ENCODE assay signal across 30 mouse cellular contexts in the genomic region with DNA sequence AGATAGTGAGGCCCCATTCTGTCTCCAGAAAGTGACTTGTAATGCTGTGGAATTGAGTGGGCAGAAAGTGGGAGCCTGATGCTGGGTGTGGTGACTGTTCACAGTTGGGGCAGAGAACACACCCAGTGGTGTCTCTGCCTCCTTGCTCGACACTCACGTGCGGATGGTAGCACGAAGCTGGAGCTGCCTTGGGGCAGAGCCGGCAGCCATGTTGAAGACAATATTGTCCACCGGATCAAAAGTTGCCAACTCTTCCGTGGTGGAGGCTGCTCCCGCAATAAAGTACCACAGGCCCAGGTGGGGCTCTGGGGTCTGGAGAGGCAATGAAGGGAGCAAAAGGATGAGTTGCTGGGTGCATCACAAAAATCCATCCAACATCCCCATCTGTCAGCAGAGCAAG. TPM values are rescaled to one million over a fixed set of nuclear protein-coding genes. Genes with fewer than 3 reads are reported as not detected.
DNase-seq lines count a peak whose midpoint lies in the region; ATAC-seq lines count a peak whose summit lies in the region.
"Had no signal": no experiment of that assay in that cellular context is flagged by ENCODE, and none has a peak within 500 bp of the region (broad histone marks: within the 10 kb centered on the region; RNA-seq: fewer than 3 reads in every experiment).

No protein-coding gene starts in this region.

- H3K27ac ChIP-seq in kidney, embryonic 16.5 days (ENCODE audit: low read length), result peak overlapping the region; percentile 76
- peak overlapping the region; percentile 14 for H3K27ac ChIP-seq in liver, embryonic 11.5 days (ENCODE audit: low read depth, low read length)
- H3K27ac ChIP-seq in liver, embryonic 16.5 days (ENCODE audit: low read length), result peak overlapping the region; percentile 51
- H3K27ac ChIP-seq: embryonic facial prominence, embryonic 13.5 days; forebrain, embryonic 12.5 days; hindbrain, embryonic 14.5 days; lung, embryonic 15.5 days; neural tube, embryonic 15.5 days had no signal

- 89% methylated on average over 8 of the region's 8 CpGs for WGBS in kidney, embryonic 16.5 days
- 80% methylated on average over 8 of the region's 8 CpGs for WGBS in liver, embryonic 11.5 days
- 75% methylated on average over 8 of the region's 8 CpGs for WGBS in liver, embryonic 16.5 days (ENCODE audit: insufficient replicate concordance)

- H3K9me3 ChIP-seq in erythroblast, embryonic 14.5 days (ENCODE audit: control insufficient read depth, low read length), result no peaks in the 10 kb centered on the region
- H3K9me3 ChIP-seq in kidney, embryonic 16.5 days (ENCODE audit: low read length), result no peaks in the 10 kb centered on the region
- no peaks in the 10 kb centered on the region for H3K9me3 ChIP-seq in liver, embryonic 11.5 days (ENCODE audit: control insufficient read depth, low read length)
- no peaks in the 10 kb centered on the region for H3K9me3 ChIP-seq in liver, embryonic 16.5 days (replicated peaks; ENCODE audit: control insufficient read depth, low read length)
- H3K9me3 ChIP-seq: embryonic facial prominence, embryonic 13.5 days; forebrain, embryonic 12.5 days; G1E; lung, embryonic 15.5 days; neural tube, embryonic 15.5 days had no signal

- no peak for ATAC-seq in erythroblast, adult 5-6 weeks (replicated peaks; ENCODE audit: low FRiP score, poor library complexity, severe bottlenecking)
- ATAC-seq in kidney, embryonic 16.5 days (ENCODE audit: low FRiP score, low TSS enrichment), result no peak
- no peak for ATAC-seq in liver, embryonic 11.5 days (replicated peaks; ENCODE audit: low FRiP score)
- ATAC-seq in liver, embryonic 16.5 days (ENCODE audit: low read depth), result no peak
- ATAC-seq: forebrain, postnatal 0 days had no signal

- intact Hi-C loops in gastrocnemius, postnatal 14 days (cut with DNase I; ENCODE audit: low total_unique reads), result no loop called here

- peak overlapping the region; percentile 12; the same call in 1 of the 2 replicates for H3K4me2 ChIP-seq in kidney, embryonic 16.5 days (replicated peaks; ENCODE audit: low read depth, low read length)
- H3K4me2 ChIP-seq in liver, embryonic 11.5 days, result peak overlapping the region; percentile 62
- peak overlapping the region; percentile 30 for H3K4me2 ChIP-seq in liver, embryonic 16.5 days (ENCODE audit: low read depth, low read length)
- H3K4me2 ChIP-seq: embryonic facial prominence, embryonic 13.5 days; forebrain, embryonic 12.5 days; heart, embryonic 11.5 days; hindbrain, embryonic 14.5 days; lung, embryonic 15.5 days; neural tube, embryonic 15.5 days had no signal

- no peak for DNase-seq in kidney, adult 11 months
- DNase-seq in liver, embryonic 11.5 days (ENCODE audit: low spot score), result no peak
- no peak for DNase-seq in thymus, postnatal 4 days
- no peak for DNase-seq in gastrocnemius, postnatal 14 days
- DNase-seq: adrenal gland, adult 8-10 months; cerebellum, adult 9-10 months; embryo, embryonic 11 days; forebrain, postnatal 0 days; gastrocnemius, postnatal 10 days; heart, postnatal 36 days; left cerebral cortex, postnatal 4 days; lung, postnatal 4 days; midbrain, embryonic 14.5 days; retina, postnatal 1 day; right cerebral cortex, postnatal 14 days had no signal

- H3K36me3 ChIP-seq in erythroblast, embryonic 14.5 days (ENCODE audit: control insufficient read depth), result peaks cover 25% of the 10 kb centered on the region
- H3K36me3 ChIP-seq in kidney, embryonic 16.5 days (ENCODE audit: insufficient read depth, low read length), result no peaks in the 10 kb centered on the region
- H3K36me3 ChIP-seq in liver, embryonic 11.5 days (ENCODE audit: control insufficient read depth, insufficient read depth, low read length), result peaks cover 6% of the 10 kb centered on the region; the same call in 1 of the 2 replicates
- H3K36me3 ChIP-seq in liver, embryonic 16.5 days (ENCODE audit: control insufficient read depth, insufficient read depth), result no peaks in the 10 kb centered on the region
- H3K36me3 ChIP-seq: lung, embryonic 15.5 days had no signal

- no peaks in the 10 kb centered on the region for H3K27me3 ChIP-seq in erythroblast, embryonic 14.5 days (ENCODE audit: control insufficient read depth)
- no peaks in the 10 kb centered on the region for H3K27me3 ChIP-seq in kidney, embryonic 16.5 days (ENCODE audit: insufficient read depth, low read length)
- no peaks in the 10 kb centered on the region for H3K27me3 ChIP-seq in liver, embryonic 11.5 days (replicated peaks; ENCODE audit: control insufficient read depth, insufficient read depth, low read length)
- no peaks in the 10 kb centered on the region for H3K27me3 ChIP-seq in liver, embryonic 16.5 days (ENCODE audit: control insufficient read depth, insufficient read depth, low read depth, low read length)
- H3K27me3 ChIP-seq: embryonic facial prominence, embryonic 13.5 days; forebrain, embryonic 12.5 days; lung, embryonic 15.5 days; neural tube, embryonic 15.5 days had no signal

- H3K4me1 ChIP-seq in erythroblast, embryonic 14.5 days (ENCODE audit: control insufficient read depth), result peaks cover 40% of the 10 kb centered on the region
- peaks cover 22% of the 10 kb centered on the region for H3K4me1 ChIP-seq in kidney, embryonic 16.5 days (ENCODE audit: insufficient read depth, low read length)
- peaks cover 10% of the 10 kb centered on the region for H3K4me1 ChIP-seq in liver, embryonic 11.5 days (replicated peaks; ENCODE audit: control insufficient read depth, insufficient read depth, low read length)
- H3K4me1 ChIP-seq in liver, embryonic 16.5 days (ENCODE audit: control insufficient read depth, low read depth, low read length), result peaks cover 24% of the 10 kb centered on the region

- no peak overlapping the region for H3K9ac ChIP-seq in kidney, embryonic 16.5 days (replicated peaks; ENCODE audit: low read length)
- H3K9ac ChIP-seq in liver, embryonic 11.5 days (ENCODE audit: low read depth, low read length), result peak overlapping the region; percentile 7; the same call in 1 of the 2 replicates
- H3K9ac ChIP-seq in liver, embryonic 16.5 days (ENCODE audit: low read depth, low read length), result peak overlapping the region; percentile 37
- H3K9ac ChIP-seq: embryonic facial prominence, embryonic 13.5 days; forebrain, embryonic 12.5 days; forebrain, postnatal 0 days; hindbrain, embryonic 14.5 days; lung, embryonic 15.5 days; neural tube, embryonic 15.5 days had no signal

- peak overlapping the region; percentile 44 for H3K4me3 ChIP-seq in erythroblast, embryonic 14.5 days (replicated peaks)
- no peak overlapping the region for H3K4me3 ChIP-seq in kidney, embryonic 16.5 days (ENCODE audit: low read length)
- peak overlapping the region; percentile 47 for H3K4me3 ChIP-seq in liver, embryonic 11.5 days (ENCODE audit: low read depth, low read length)
- peak overlapping the region; percentile 52 for H3K4me3 ChIP-seq in liver, embryonic 16.5 days (ENCODE audit: low read depth, low read length)
- H3K4me3 ChIP-seq: embryonic facial prominence, embryonic 13.5 days; forebrain, embryonic 12.5 days; lung, embryonic 15.5 days; neural tube, embryonic 15.5 days had no signal

RNA-seq across cellular contexts. Expression of a gene that starts 0.8 kb away (rescaled TPM):
- 0.10 and 0.20 TPM in 2 replicates for polyA plus RNA-seq in erythroblast, embryonic 14.5 days (2012)
- not detected in 2 replicates for total RNA-seq in erythroblast, adult 5-6 weeks (2015; ENCODE audit: low replicate concordance)
- total RNA-seq in erythroblast, adult 5-6 weeks (2017; ENCODE audit: low replicate concordance), result 0.94 TPM in 1 of 2 replicates, not detected in the other
- 22.2 and 27.5 TPM in 2 replicates for polyA plus RNA-seq in kidney, embryonic 16.5 days (2015; fragmentation: Nextera tagmentation; extraction: Ambion mirVana)
- 429 and 459 TPM in 2 replicates for polyA plus RNA-seq in liver, embryonic 11.5 days (2014; fragmentation: Nextera tagmentation; extraction: Ambion mirVana)
- 959 and 972 TPM in 2 replicates for polyA plus RNA-seq in liver, embryonic 16.5 days (2015; fragmentation: Nextera tagmentation; extraction: Ambion mirVana)
- not detected for total RNA-seq in gastrocnemius, postnatal 14 days (2021)
- total RNA-seq: gastrocnemius, postnatal 10 days; granulocyte monocyte progenitor cell, adult 5-6 weeks; heart, postnatal 36 days; layer of hippocampus, adult 8-10 months; layer of hippocampus, postnatal 25 days; left cerebral cortex, adult 8-10 months had no signal
- polyA plus RNA-seq: forebrain, postnatal 0 days had no signal

RNA-seq across cellular contexts. Expression of a gene that starts 3.9 kb away (rescaled TPM):
- polyA plus RNA-seq in erythroblast, embryonic 14.5 days (2012), result 88.8 and 102 TPM in 2 replicates
- total RNA-seq in erythroblast, adult 5-6 weeks (2015; ENCODE audit: low replicate concordance), result 23.8 and 47.9 TPM in 2 replicates
- 48.1 and 71.4 TPM in 2 replicates for total RNA-seq in erythroblast, adult 5-6 weeks (2017; ENCODE audit: low replicate concordance)
- 56.4 TPM in 2 replicates for polyA plus RNA-seq in kidney, embryonic 16.5 days (2015; fragmentation: Nextera tagmentation; extraction: Ambion mirVana)
- 61.4 and 73.6 TPM in 2 replicates for polyA plus RNA-seq in liver, embryonic 11.5 days (2014; fragmentation: Nextera tagmentation; extraction: Ambion mirVana)
- polyA plus RNA-seq in liver, embryonic 16.5 days (2015; fragmentation: Nextera tagmentation; extraction: Ambion mirVana), result 19.7 and 21.4 TPM in 2 replicates
- total RNA-seq in gastrocnemius, postnatal 14 days (2021), result 100 to 1,000 TPM; 193 to 200 TPM

RNA-seq across cellular contexts. Expression of a gene that starts 4.9 kb away (rescaled TPM):
- polyA plus RNA-seq in erythroblast, embryonic 14.5 days (2012), result 0.27 and 0.48 TPM in 2 replicates
- total RNA-seq in erythroblast, adult 5-6 weeks (2015; ENCODE audit: low replicate concordance), result 0.63 and 1.5 TPM in 2 replicates
- 2.6 and 2.8 TPM in 2 replicates for total RNA-seq in erythroblast, adult 5-6 weeks (2017; ENCODE audit: low replicate concordance)
- 8.5 and 12.0 TPM in 2 replicates for polyA plus RNA-seq in kidney, embryonic 16.5 days (2015; fragmentation: Nextera tagmentation; extraction: Ambion mirVana)
- polyA plus RNA-seq in liver, embryonic 11.5 days (2014; fragmentation: Nextera tagmentation; extraction: Ambion mirVana), result 6.0 and 7.1 TPM in 2 replicates
- 2.7 TPM in 2 replicates for polyA plus RNA-seq in liver, embryonic 16.5 days (2015; fragmentation: Nextera tagmentation; extraction: Ambion mirVana)
- total RNA-seq in gastrocnemius, postnatal 14 days (2021), result 10 to 100 TPM; 14.4 to 16.1 TPM

RNA-seq across cellular contexts. Expression of a gene that starts 9.2 kb away (rescaled TPM):
- 10.2 and 11.2 TPM in 2 replicates for polyA plus RNA-seq in erythroblast, embryonic 14.5 days (2012)
- total RNA-seq in erythroblast, adult 5-6 weeks (2015; ENCODE audit: low replicate concordance), result 156 and 181 TPM in 2 replicates
- total RNA-seq in erythroblast, adult 5-6 weeks (2017; ENCODE audit: low replicate concordance), result 76.5 and 112 TPM in 2 replicates
- polyA plus RNA-seq in kidney, embryonic 16.5 days (2015; fragmentation: Nextera tagmentation; extraction: Ambion mirVana), result 293 and 308 TPM in 2 replicates
- polyA plus RNA-seq in liver, embryonic 11.5 days (2014; fragmentation: Nextera tagmentation; extraction: Ambion mirVana), result 246 and 259 TPM in 2 replicates
- 115 and 123 TPM in 2 replicates for polyA plus RNA-seq in liver, embryonic 16.5 days (2015; fragmentation: Nextera tagmentation; extraction: Ambion mirVana)
- 100 to 1,000 TPM; 156 to 166 TPM for total RNA-seq in gastrocnemius, postnatal 14 days (2021)

RNA-seq across cellular contexts. Expression of a gene that starts 9.8 kb away (rescaled TPM):
- polyA plus RNA-seq in erythroblast, embryonic 14.5 days (2012), result 11.0 and 12.4 TPM in 2 replicates
- total RNA-seq in erythroblast, adult 5-6 weeks (2015; ENCODE audit: low replicate concordance), result 10.9 and 14.8 TPM in 2 replicates
- total RNA-seq in erythroblast, adult 5-6 weeks (2017; ENCODE audit: low replicate concordance), result 15.8 and 20.4 TPM in 2 replicates
- 22.3 and 23.7 TPM in 2 replicates for polyA plus RNA-seq in kidney, embryonic 16.5 days (2015; fragmentation: Nextera tagmentation; extraction: Ambion mirVana)
- 23.7 and 25.2 TPM in 2 replicates for polyA plus RNA-seq in liver, embryonic 11.5 days (2014; fragmentation: Nextera tagmentation; extraction: Ambion mirVana)
- polyA plus RNA-seq in liver, embryonic 16.5 days (2015; fragmentation: Nextera tagmentation; extraction: Ambion mirVana), result 12.4 and 12.9 TPM in 2 replicates
- 1 to 10 TPM; 7.0 to 7.9 TPM for total RNA-seq in gastrocnemius, postnatal 14 days (2021)

Comparison
In these comparisons a context has a peak if more than half of its experiments do, and no peak if none do; other contexts are left out.
1. H3K27ac ChIP-seq: peak in every context shown above with its lines; median percentile 76 in kidney, embryonic 16.5 days; 51 in liver, embryonic 16.5 days; 14 in liver, embryonic 11.5 days.
2. H3K4me2 ChIP-seq: peak in every context shown above with its lines; median percentile 62 in liver, embryonic 11.5 days; 30 in liver, embryonic 16.5 days; 12 in kidney, embryonic 16.5 days.
3. RNA of a gene that starts 0.8 kb away (polyA plus RNA-seq): 959 to 972 TPM in liver, embryonic 16.5 days, 429 to 459 TPM in liver, embryonic 11.5 days and 22.2 to 27.5 TPM in kidney, embryonic 16.5 days; 0.10 to 0.20 TPM in erythroblast, embryonic 14.5 days; every median in the first group is over 10 times any median in the second.